Mouse (Mus musculus) hindbrain, embryonic 11.5 days (tissue): ENCODE results near the gene Sept4. TPM values are rescaled to one million over a fixed set of nuclear protein-coding genes. Genes with fewer than 3 reads are reported as not detected.

Experiments used
- ATAC-seq: fragments of 200-750 bp; cut with Nextera tagmentation; 2 replicates; pipeline ENCODE4 v1.8.0; 2017; ENCODE audit warnings: mild to moderate bottlenecking, moderate TSS enrichment, moderate library complexity; ENCODE audit not compliant: low FRiP score
- DNase-seq: peaks from one replicate; pipeline ENCODE4 v3.0.0-alpha.2; 2015; ENCODE audit warnings: low spot score
- H3K27ac ChIP-seq: fragments of 300-500 bp; sonication (generic); 2 replicates; pipeline ENCODE4 v1.5.1; 2014; ENCODE audit warnings: mild to moderate bottlenecking, low read depth, low read length
- H3K27me3 ChIP-seq: fragments of 300-500 bp; sonication (generic); 2 replicates; pipeline ENCODE4 v1.6.1; 2014; ENCODE audit warnings: mild to moderate bottlenecking, low read length, moderate library complexity, mixed read lengths; ENCODE audit not compliant: control insufficient read depth, insufficient read depth
- H3K36me3 ChIP-seq: fragments of 300-500 bp; sonication (generic); 2 replicates; pipeline ENCODE4 v1.6.1; 2014; ENCODE audit warnings: mild to moderate bottlenecking, low read length, moderate library complexity, mixed read lengths; ENCODE audit not compliant: control insufficient read depth, insufficient read depth
- H3K4me1 ChIP-seq: fragments of 300-500 bp; sonication (generic); replicated peaks from 2 replicates; pipeline ENCODE4 v1.6.1; 2014; ENCODE audit warnings: low read length, mixed read lengths; ENCODE audit not compliant: control insufficient read depth, insufficient read depth
- H3K4me2 ChIP-seq: fragments of 300-500 bp; sonication (generic); replicated peaks from 2 replicates; pipeline ENCODE4 v1.6.1; 2014; ENCODE audit warnings: mild to moderate bottlenecking, low read depth, low read length
- H3K4me3 ChIP-seq: fragments of 300-500 bp; sonication (generic); 2 replicates; pipeline ENCODE4 v1.5.1; 2014; ENCODE audit warnings: low read depth, low read length
- H3K9ac ChIP-seq: fragments of 300-500 bp; sonication (generic); 2 replicates; pipeline ENCODE4 v1.6.1; 2014; ENCODE audit warnings: low read depth, low read length
- H3K9me3 ChIP-seq: fragments of 300-500 bp; sonication (generic); 2 replicates; pipeline ENCODE4 v1.6.1; 2016; ENCODE audit warnings: low read length; ENCODE audit not compliant: control insufficient read depth
- WGBS: fragments of 180-500 bp; shearing (Covaris S2); extraction: QIAGEN DNeasy Blood & Tissue Kit; methylation state at CpG from one replicate; pipeline ENCODE4 v1.1.7; 2014; 5-methylcytosine and 5-hydroxymethylcytosine counted together
- polyA plus RNA-seq: library from polyadenylated mRNA; unstranded; fragments of >200 nt; fragmentation: Nextera tagmentation; extraction: Ambion mirVana; gene quantifications from 2 replicates; pipeline ENCODE4 v1.2.1, GENCODE M21; 2014

The Sept4 gene
- polyA plus RNA-seq, 1 experiment from 2014 or later: 11.6 TPM

DNA sequence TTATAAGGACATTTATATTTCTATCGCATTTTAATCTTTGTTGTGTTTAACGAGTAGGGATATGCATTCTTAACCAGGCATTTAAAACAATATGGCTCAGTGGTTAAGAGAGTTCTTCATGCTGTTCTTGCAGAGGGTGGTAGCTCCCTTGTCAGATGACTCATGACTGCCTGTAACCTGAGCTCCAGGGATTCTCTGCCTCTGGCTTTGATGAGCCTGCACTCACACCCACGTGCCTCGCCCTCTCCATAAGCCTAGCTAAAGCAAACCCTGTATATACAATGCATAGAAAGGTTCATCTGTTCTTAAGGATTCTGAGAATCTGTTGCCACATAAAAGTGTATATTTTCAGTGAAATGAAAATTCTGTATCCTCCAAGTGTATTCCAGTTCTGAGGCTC is 54.5 kb downstream of the Sept4 start:
- 82% methylated on average over 4 of the region's 4 CpGs for WGBS
- ATAC-seq (no peak), DNase-seq (no peak)
- no peak overlapping the region for H3K4me3 ChIP-seq
- H3K27ac ChIP-seq: no peak overlapping the region
- no peaks in the 10 kb centered on the region for H3K4me1 ChIP-seq
- H3K9ac ChIP-seq: no peak overlapping the region
- H3K9me3 ChIP-seq: no peaks in the 10 kb centered on the region
- no peak overlapping the region for H3K4me2 ChIP-seq
- no peaks in the 10 kb centered on the region for H3K27me3 ChIP-seq
- 0 out of 2 replicates have a peak, but pooled peaks cover 2% of the 10 kb centered on the region for H3K36me3 ChIP-seq

DNA sequence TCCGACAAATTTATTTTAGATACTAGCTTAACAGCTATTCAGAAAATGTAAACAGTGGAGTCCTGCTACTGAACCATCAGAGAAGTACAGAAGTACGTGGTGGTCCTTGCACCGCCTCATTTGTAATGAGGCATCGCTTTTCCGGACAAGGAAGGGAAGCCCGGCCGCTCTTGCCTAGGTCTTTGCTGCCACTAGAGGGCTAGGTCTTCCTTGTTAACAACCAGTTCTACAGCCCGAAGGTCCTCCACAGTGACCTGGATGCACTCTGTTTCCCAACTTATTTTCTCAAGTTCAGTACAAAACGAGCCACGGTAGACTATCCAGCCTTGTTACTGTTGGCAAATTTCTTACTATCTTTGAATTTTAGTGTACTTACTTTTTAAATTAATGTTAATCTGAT is 61.2 kb downstream of the Sept4 start:
- Histone ChIP-seq H3K4me3 (no peak overlapping the region), H3K9ac (no peak overlapping the region), H3K4me1 (no peaks in the 10 kb centered on the region), H3K27me3 (no peaks in the 10 kb centered on the region), H3K36me3 (no peaks in the 10 kb centered on the region), H3K4me2 (no peak overlapping the region), H3K9me3 (no peaks in the 10 kb centered on the region), H3K27ac (no peak overlapping the region)
- DNase-seq (peak; percentile 64), ATAC-seq (no peak)
- 35% methylated on average over 10 of the region's 10 CpGs for WGBS

DNA sequence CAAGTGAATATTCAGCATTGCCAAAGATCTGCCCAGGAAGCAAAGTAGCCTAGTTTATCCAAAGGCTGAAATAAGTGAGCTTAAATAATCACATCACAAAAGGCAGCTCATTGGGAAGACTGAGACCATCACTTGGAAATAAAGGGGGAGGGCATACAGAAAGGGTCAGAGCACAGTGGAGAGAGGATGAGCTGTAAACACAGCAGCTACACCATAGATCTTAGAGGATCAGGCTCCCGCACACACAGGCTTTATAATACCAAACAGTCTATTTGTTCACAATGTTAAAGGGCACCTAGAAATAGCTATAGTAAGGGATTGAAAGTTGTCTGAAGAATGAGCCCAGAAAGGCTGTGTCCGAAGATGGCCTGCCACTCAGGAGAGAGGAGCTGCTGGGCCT is 70.1 kb downstream of the Sept4 start:
- H3K27me3 ChIP-seq: no peaks in the 10 kb centered on the region
- WGBS: 20% methylated on average over 2 of the region's 2 CpGs
- H3K27ac ChIP-seq: no peak overlapping the region
- DNase-seq (no peak), ATAC-seq (no peak)
- H3K4me2 ChIP-seq: peak overlapping the region; percentile 76
- H3K4me3 ChIP-seq: peak overlapping the region; percentile 34
- 0 out of 2 replicates have a peak, but pooled peaks cover 3% of the 10 kb centered on the region for H3K4me1 ChIP-seq
- H3K9me3 ChIP-seq: no peaks in the 10 kb centered on the region
- H3K9ac ChIP-seq: peak overlapping the region; percentile 75
- H3K36me3 ChIP-seq: no peaks in the 10 kb centered on the region

DNA sequence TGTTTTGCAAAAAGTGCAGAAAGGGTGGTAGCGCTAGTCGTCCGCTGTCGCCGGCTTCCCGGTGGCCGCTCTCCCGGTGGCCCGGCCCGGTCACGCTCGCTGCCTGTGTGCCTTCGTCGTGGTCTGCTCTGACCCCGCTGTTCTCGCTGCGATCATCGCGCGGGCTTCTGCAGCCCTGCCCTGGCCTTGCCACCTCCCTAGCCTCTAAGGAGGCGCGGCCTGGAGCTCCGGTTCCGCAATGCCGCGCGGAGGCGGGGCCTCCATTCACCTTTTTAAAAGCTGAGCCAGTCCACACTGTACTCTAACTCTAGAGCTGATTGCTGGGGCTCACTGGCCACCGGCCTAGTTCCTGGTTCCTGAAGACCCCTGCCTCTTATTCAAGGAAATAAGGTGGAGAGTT is 70.5 kb downstream of the Sept4 start:
- H3K9ac ChIP-seq: peak overlapping the region; percentile 75
- peak overlapping the region; percentile 34 for H3K4me3 ChIP-seq
- no peaks in the 10 kb centered on the region for H3K27me3 ChIP-seq
- no peaks in the 10 kb centered on the region for H3K36me3 ChIP-seq
- H3K9me3 ChIP-seq: no peaks in the 10 kb centered on the region
- DNase-seq: peak; percentile 66
- under 1% methylated on average over 29 of the region's 29 CpGs for WGBS
- H3K4me1 ChIP-seq: 0 out of 2 replicates have a peak, but pooled peaks cover 3% of the 10 kb centered on the region
- ATAC-seq: peak; percentile 35
- H3K4me2 ChIP-seq: peak overlapping the region; percentile 76
- no peak overlapping the region for H3K27ac ChIP-seq

Other genes starting within 250 kb of the Sept4 start
- 15.1 and 15.7 TPM in 2 replicates for gene Ppm1e, start 209.9 kb upstream of the Sept4 start, polyA plus RNA-seq
- gene Rad51c, start 163.9 kb upstream of the Sept4 start, polyA plus RNA-seq: 12.2 and 13.1 TPM in 2 replicates
- gene Tex14, start 163.8 kb upstream of the Sept4 start, polyA plus RNA-seq: 0.35 TPM in 1 of 2 replicates, not detected in the other
- gene Gm11492, start 2.2 kb upstream of the Sept4 start, polyA plus RNA-seq: not detected in 2 replicates
- gene Mtmr4, start 23.3 kb downstream of the Sept4 start, polyA plus RNA-seq: 63.2 and 77.0 TPM in 2 replicates
- 0.14 and 0.39 TPM in 2 replicates for gene Hsf5, start 48.3 kb downstream of the Sept4 start, polyA plus RNA-seq
- 1.1 and 1.5 TPM in 2 replicates for gene Rnf43, start 93.8 kb downstream of the Sept4 start, polyA plus RNA-seq
- 162 and 169 TPM in 2 replicates for gene Supt4a, start 168.6 kb downstream of the Sept4 start, polyA plus RNA-seq
- 6.4 and 10.0 TPM in 2 replicates for gene Tspoap1, start 191.6 kb downstream of the Sept4 start, polyA plus RNA-seq
- 2.8 and 5.3 TPM in 2 replicates for gene Mpo, start 224.7 kb downstream of the Sept4 start, polyA plus RNA-seq